Mouse (Mus musculus) ES-Bruce4 (cell line): ENCODE data around the gene Ppp2r5e.

ENCODE experiments used
- CTCF ChIP-seq: IDR thresholded peaks from one replicate; pipeline ENCODE4 v1.8.1; 2011; ENCODE audit warnings: low read depth, low read length
- EP300 ChIP-seq: IDR thresholded peaks from 2 replicates; pipeline ENCODE4 v1.6.1; 2011; ENCODE audit warnings: low read depth, low read length; ENCODE audit not compliant: insufficient read depth
- POLR2A ChIP-seq: IDR thresholded peaks from one replicate; pipeline ENCODE4 v1.8.1; 2011; ENCODE audit warnings: low read length; ENCODE audit not compliant: insufficient read depth

DNA sequence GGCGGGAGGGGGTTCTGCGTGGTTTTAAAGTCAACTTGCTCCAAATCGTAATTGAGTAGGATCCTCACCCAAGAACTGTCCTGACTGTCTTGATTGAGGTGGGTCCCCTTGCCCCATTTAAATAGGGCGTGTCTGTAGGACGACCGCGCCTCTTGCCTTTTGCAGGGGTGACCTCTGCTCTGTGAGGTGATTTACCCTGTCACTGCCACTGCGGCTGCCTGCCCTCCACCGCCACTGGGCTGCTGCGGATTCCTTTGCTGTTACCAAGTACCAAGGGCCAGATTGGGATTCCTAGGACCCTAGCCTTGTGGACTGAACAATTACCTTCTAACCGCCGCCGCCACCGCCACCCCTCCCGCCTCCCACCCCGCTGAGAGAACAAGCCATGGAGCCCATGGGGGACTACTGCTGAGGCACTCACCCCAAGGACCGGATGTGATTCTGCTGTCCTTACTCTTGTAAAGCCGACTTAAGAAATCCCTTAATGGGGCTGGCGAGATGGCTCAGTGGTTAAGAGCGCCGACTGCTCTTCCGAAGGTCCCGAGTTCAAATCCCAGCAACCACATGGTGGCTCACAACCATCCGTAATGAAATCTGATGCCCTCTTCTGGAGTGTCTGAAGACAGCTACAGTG lies 20.2 kb upstream of the Ppp2r5e start:
- TF ChIP-seq CTCF: no peak
- TF ChIP-seq POLR2A: no peak
- TF ChIP-seq EP300: no peak
